Mouse (Mus musculus): ENCODE results near the gene Yy1.

The Yy1 gene

DNA sequence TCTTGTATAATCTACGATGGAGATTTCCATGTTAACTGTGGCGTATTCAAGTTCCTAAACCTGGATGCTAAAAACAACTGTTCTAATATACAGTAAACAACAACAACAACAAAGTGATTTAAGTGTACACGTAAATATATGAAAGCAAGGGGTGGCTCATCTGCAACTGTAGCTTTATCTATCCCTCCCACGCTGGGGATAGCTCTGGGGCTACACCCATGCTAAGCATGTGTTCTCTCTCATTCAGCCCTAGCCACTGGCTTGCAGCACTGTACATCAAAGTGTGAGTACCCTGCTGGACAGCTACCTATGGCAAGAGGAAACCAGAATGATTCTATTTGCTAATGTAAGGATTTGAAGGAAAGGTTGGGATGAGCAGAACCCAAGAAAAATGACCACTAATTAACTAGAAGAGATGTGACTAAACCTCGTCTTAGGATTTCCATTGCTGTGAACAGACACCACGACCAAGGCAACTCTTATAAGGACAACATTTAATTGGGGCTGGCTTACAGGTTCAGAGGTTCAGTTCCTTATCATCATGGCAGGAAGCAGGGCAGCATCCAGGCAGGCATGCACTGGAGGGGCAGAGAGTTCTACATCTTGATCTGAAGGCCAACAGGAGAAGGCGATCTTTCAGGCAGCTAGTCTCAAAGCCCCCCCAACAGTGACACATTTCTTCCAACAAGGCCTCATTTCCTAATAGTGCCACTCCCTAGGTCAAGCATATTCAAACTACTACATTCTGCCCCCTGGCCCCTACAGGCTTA lies 12.5 kb upstream of the Yy1 start:
- no peak for DNase-seq (ENCODE audit: low read depth)

DNA sequence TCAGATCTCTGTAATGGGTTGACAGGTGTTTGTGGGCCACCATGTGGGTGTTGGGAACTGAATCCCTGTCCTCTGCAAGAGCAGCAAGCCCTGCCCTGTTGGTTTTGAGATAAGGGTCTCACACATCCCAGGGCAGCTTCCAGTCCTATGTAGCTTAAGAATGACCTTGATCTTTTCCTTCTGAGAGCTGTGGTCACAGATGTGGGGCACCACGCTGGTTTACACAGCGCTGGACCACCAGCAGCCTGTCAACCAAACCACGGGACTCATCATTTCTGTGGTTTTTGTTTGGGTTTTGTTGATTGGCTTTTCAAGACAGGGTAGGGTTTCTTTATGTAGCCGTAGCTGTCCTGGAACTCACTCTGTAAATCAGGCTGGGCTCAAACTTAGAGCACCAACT lies 7.6 kb upstream of the Yy1 start:
- peak; percentile 83 for DNase-seq (ENCODE audit: low read depth)

DNA sequence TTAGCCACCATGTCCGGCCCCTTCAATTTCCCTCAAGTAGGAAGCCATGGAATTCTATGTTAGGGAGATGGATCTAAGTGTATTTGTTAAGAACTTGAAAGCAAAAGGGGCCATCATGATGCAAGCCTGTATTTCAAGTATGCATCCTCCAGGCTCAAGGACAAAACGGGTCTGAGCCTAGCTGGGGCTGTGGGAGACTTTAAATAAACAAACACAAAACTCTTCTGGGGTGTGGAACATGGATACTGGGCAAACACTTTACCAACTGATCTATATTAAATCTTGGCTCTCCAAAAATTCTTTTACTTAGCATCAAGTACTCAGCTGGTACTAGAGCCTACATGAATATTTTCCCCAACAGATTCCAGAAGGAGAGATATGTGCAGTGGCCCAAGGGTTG lies 5.4 kb upstream of the Yy1 start:
- no peak for DNase-seq (ENCODE audit: low read depth)

DNA sequence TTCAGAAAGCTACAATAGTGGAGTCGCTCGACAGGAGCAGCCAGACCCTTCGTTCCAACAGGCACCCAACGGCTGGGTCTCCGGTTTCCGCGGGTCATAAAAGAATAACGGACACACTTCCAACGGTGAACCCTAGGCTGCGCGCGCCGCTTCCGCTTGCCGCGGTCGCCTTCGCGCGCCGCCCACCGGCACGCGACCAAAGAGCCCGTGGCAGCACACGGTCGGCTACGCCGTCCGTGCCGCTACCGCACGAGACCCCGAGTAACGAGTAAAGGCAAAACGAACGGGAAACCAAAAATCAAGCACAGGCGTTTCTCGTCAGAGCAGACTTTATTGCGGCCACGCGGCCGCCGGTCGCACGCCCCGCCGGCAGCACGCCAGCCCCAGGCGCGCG lies 624 bp upstream of the Yy1 start:
- DNase-seq (ENCODE audit: low read depth), result peak; percentile 86

DNA sequence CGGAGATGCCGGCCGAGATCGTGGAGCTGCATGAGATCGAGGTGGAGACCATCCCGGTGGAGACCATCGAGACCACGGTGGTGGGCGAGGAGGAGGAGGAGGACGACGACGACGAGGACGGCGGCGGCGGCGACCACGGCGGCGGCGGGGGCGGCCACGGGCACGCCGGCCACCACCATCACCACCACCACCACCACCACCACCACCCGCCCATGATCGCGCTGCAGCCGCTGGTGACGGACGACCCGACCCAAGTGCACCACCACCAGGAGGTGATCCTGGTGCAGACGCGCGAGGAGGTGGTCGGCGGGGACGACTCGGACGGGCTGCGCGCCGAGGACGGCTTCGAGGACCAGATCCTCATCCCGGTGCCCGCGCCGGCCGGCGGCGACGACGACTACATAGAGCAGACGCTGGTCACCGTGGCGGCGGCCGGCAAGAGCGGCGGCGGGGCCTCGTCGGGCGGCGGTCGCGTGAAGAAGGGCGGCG lies 724 bp downstream of the Yy1 start:
- DNase-seq (ENCODE audit: low read depth), result no peak

DNA sequence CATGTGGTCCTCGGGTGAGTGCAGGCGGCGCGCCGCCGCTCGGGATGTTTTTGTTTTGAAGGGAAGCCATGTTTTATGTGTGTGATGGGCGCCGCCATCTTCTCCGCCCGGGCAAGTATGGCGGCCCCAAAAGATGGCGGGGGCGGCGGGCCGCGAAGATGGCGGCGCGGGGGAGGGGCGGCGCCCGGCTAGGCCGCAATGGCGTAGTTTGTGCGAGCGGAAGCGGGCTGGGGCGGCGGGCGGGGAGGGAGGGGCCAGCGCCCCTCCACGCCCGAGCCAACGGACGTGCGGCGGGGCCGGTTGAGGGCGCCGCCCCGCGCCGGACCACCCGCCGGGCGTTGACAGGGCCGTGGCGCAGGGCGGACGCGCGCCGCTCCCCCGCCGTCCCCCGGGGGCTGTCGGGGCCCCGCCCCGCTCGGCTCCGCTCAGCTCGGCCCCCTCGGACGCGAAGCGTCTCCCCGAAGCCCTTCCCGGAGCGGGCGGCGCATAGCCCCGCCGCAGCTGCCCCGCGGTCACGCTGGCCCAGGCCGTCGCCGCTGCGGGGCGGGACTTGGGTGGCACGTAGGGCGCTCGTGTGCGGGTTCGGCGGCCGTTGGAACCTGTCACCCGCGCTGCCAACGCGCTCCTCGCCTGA lies 1.4 kb downstream of the Yy1 start:
- DNase-seq (ENCODE audit: low read depth), result peak; percentile 79

DNA sequence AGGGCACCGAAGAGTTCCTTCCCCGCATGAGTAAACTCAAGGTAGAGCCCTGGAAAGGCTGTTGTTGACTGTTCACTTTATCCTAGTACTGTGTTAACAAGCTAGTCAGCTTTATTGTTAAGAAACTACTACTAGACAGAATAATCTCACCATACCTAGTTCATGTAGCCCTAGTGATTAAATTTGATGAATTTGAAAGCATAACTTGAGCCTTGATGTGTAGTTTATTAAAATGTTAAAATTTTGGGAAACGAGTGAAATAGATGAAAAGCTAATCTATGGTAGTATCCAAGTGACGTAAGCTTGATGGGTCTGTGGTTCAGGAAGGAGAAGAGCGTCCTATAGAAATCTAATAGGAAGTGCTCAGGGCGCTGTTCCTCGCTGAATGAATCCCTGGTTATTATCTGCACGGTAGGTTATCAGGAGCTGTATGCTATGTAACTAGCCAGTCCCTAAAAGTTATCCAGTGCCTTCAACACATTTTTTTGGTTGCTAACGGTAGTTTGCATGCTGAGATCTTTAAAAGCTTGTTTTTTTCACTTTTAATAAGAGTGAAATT lies 2.3 kb downstream of the Yy1 start:
- DNase-seq (ENCODE audit: low read depth), result peak; percentile 63

DNA sequence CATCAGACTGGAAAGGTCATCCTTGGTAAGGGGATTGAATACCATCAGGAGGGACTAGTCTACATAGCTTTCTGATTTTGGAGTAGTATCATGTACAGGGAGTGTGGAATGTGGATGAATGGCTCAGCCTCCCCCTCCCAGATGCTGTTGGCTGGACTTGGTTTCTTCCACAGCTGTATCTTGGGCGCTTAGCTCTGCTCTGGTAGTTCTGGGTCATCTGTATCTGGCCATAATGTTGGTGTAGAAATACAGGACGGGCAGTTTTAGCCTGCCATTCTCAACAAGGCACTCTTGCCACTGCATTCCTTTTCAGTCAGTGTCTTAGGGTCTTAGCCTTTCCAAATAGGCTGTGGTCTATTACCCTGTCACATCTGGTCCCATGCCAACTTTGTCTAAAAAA lies 8.8 kb downstream of the Yy1 start:
- no peak for DNase-seq (ENCODE audit: low read depth)

DNA sequence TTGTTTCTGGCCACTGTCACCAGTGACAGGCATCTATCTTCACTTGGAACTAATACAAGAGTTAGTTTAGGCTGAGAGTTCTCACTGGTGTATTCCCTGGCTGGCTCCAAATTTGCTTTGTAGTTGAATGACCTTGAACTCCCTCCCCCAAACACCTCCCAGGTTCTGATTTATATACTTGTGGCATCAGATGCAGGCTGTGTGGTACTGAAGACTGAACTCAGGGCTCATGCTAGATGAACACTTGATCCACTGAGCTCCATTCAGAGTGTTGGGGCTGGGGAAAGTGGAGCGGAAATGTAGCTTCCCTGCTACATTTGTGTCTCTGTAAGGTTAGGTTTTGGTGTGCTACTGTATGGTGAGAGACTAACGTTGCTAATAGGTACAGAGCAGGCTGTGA lies 11.6 kb downstream of the Yy1 start:
- DNase-seq (ENCODE audit: low read depth), result no peak

DNA sequence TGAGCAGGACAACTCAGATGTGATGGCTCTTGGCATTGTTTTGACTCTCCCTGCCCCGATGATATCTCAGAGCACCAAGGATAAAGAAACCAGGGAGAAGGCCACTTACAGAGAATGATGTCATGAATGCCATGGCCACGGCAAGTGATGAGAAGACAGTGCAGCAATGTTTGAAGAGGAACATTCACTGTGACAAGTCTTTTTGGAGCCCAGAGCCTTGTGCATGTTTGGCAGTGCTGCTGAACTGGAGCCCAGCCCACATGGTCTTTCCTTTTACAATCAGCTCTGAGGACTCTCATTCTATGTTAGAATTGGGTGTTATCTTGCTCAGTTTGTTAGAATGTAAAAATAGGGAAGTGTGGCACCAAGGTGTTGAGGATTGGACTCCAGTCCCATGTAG lies 15.7 kb downstream of the Yy1 start:
- no peak for DNase-seq (ENCODE audit: low read depth)

DNA sequence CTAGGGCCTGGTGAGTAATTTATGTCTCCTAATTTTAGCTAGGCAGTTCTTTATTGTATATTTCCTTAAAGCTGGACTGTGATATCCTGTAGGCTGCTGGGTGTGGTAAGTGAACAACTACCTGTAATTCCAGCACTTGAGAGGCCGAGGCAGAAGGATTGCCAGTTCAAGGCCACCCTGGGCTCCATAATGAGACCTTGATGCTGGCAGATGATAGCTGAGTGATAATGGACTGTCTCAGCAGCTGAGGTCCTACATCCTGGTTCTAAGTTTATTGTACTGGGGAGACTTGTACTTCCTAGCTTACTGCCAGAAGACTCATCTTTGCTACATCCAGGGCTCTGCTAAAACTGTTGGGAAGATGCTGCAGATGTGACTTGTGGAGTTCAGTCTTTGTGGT lies 17.0 kb downstream of the Yy1 start:
- no peak for DNase-seq (ENCODE audit: low read depth)

DNA sequence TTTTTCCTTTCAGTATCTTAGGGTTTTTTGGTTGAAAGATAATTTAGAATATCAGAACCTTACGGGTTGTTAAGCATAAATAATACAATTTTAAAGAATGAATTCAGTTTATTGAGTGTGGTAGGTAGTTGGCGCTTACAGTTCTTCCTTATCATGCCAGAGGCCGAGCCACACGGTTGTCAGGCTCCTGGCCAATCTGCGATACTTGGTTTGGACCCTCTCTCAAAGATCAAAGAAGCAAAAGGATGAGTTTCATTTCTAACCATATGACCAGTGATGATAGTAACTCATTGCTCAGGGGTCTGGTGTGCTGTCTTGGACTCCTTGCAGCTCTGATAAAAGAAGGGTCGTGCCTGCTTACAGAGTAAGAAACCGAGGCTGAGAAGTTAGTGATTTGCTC lies 17.5 kb downstream of the Yy1 start:
- DNase-seq (ENCODE audit: low read depth), result no peak

DNA sequence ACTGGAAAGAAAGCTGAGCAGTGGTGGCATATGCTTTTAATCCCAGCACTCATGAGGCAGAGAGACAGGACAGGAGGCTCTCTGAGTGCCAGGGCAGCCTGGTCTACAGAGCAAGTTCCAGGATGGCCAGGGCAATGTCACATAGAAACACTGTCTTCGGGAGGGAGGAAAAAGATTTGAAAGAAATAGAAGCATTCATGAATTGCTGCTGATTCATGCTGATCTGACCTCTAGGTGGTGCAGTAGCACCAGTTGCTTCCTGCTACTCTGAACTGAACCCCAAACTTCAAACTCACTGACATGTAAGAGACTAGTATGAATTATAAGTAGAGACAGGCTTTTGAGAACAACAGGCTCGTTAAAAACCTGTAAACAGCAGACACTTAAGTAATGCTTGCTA lies 18.4 kb downstream of the Yy1 start:
- DNase-seq (ENCODE audit: low read depth), result peak; percentile 78

DNA sequence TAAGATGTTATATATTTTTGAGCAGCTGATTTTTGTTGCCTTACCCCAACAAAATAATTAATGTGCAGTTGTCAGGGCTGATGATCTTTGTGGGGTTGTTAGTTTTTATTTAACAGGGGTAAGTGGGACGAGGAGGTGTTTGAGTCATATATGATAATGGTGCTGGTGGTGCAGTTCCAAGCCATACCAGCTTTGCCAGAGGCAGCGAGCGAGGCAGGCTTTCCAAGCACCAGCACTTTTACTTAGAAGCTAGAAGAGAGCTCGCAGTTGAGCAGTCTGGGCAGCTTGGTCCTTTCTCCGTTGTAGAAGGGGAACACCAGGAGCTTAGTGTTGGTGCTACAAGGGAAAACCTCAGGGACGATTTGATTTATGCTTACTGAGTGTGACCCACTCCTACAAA lies 19.7 kb downstream of the Yy1 start:
- DNase-seq (ENCODE audit: low read depth), result no peak

DNA sequence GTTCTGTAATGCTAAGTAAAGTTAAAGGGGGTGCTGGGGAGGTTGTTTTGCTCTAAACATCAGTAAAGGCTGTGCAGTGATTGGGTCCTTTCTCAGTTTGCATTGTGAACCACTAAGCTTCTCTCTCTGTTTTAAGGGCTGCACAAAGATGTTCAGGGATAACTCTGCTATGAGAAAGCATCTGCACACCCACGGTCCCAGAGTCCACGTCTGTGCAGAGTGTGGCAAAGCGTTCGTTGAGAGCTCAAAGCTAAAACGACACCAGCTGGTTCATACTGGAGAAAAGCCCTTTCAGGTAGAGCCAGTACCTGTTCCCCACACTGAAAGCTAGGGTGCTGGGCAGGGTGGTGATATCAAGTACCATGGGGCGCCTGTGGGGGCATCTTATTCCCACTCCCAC lies 21.7 kb downstream of the Yy1 start:
- no peak for DNase-seq (ENCODE audit: low read depth)

DNA sequence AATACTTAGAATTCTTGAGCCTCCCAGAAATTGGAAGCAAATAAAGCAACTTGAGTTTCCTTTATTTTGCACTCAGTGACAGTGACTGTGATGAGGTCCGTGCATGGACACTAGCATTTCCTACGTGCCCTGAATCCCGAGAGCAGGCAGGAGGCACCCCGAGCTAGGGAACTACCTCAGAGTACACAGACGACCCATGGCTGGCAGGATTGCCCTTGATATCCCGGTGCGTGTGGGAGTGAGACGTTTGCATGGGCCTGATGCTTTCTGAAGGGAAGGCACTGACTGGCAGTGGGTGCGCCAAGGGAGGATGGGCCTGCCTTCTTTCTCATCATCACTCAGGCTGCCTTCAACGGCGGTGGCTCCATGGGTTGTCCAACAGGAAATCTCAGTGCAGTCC lies 23.8 kb downstream of the Yy1 start:
- no peak for DNase-seq (ENCODE audit: low read depth)

DNA sequence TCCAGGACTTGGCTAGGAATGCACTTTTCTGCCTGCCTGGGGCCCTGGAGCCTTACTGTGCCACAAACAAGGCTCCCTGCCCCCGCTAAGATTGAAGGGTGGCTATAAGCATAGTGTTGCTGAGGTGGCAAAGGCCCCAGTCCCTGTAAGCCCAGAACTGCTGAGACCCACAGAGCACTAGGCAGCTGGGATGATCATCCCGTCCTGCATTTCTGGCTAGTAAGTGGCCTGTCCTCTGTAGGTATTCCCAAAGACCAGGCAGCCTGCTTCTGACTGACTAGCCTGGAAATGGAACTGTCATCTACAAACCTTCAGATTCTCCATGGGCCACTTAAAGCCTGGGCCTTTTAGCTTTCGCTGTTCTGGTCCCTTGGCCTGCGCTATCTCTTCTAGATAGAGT lies 27.7 kb downstream of the Yy1 start:
- no peak for DNase-seq (ENCODE audit: low read depth)

DNA sequence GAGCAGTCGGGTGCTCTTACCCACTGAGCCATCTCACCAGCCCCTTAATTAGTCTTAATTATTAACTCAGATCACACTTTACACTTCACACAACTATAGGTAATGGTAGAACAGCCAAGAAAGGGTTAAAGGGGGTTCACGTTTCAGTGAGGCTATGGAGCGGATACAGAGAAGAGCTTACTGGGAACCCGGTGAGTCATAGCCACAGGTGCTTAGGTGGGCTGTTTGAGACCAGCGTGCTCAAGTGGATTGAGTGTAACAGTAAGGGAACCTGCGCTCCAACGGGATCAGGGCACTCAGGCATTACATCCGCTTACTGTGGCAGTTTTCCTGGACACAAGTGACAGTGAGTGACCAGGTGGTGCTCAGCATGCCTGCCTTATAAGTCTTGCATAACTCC lies 30.3 kb downstream of the Yy1 start:
- no peak for DNase-seq (ENCODE audit: low read depth)

DNA sequence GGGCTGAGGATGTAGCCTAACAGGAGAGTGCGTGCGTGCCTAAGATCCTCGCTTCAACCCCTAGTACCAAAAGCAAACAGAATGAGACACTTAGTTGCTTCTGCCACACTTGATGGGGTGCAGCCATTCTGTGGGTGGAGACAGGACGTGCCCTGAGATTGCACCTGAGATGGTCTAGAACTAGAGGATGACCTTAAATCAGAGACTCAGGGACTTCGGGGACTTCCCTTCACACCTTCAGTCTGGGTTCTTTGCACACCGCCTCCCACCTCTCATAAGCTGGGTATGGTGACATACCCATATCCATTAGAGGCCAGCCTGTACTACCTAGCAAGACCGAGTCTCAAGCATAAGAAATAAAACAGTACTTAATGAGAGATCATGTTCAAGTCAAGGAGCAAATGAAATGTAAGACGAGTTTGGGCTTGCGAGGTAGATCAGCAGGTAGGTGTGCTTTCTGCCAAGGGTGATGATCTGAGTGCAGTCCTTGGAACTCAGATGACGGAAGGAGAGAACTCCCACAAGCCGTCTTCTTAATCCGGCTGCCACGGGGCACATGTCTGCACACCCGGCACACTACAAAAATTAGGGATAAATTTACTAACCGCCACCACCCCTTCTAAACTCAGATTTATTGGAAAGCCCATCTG lies 31.6 kb downstream of the Yy1 start:
- DNase-seq (ENCODE audit: low read depth), result no peak

DNA sequence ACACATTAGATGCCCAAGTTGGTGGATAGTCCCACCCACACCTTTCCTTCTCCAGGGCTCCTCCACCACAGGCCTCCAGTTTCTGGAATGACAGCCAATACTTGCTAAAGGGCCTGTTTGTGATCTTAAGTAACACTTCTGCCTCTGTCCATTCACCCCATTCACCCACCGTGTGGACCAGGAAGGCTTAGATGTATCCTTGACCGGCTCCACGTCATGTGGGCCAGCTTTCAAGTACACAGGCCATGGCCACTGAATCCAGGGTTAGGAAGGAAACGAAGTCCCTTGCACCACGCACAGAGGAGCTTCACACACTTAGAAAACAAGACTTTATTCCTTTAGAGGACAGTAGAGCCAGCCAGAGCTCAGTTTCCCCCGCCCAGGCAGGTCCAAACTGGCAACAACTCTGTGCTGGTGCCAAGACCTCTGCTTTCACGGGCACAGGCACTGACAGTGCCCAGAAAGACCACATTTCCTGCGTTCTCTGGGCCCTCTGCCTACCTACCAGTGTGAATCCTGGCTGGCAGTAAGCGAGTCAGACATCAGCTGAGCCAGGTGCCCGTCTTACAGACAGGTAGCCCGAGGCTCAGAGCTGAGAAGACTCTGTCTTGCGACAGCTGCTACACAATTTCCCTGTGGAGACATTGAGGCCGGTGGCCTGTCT lies 32.9 kb downstream of the Yy1 start:
- no peak for DNase-seq (ENCODE audit: low read depth)

DNA sequence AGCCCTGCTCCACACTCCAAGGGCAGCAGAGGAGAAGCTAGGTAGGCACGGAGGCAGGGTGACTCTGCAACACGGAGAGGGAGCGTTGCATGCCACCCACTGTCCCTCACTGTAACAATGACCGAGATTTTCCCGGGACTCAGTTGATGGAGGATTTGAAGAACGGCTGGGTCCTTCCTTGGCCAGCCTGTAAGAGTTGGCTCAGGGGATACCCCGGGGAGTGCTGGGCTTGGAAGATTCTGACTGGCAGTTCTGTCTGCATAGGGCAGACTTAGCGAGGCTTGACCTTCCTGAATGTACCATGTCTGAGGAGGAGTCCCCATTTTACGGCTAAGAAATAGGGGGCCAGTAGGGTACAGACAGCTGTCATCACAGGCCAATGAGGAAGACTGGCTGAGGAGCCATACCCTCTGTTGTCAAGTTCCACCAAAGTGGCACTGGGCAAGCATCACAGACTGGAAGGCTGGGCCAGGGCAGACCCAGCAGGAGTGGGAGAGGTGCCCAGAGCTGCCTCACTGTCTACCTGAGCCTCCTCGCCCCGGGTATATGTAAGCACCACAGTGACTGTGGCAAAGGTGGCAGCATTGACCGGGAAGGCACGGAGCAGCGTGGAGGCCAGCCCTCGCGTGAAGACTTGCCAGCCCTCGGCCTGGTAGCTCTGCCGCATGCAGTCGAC lies 33.6 kb downstream of the Yy1 start:
- no peak for DNase-seq (ENCODE audit: low read depth)

DNA sequence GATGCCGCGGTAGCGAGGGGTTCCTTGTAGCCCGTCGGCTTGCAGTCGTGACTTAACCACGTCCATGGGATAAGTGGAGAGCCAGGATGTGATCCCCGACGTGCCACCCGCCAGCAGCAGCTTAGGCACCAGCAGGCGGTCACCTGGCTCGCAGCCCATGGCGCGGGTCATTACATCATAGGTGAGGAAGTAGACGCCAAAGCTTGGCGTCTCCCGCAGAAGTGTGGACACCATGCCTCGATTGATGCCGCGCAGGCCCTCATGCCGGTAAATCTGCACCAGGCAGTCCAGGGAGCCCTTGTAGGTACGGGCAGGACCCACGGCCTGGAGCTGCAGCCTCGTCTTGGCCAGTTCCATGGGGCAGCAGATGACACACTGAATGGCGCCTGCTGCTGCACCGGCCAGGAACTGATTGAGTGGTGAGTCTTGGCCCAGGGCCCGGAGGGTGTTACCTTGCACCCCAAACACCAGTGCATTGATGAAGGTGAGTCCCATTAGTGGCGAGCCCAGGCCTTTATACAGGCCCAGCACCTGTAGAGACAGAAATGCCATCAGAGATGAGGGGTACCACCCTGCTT lies 34.3 kb downstream of the Yy1 start:
- DNase-seq (ENCODE audit: low read depth), result no peak
